ENCODE assay signal across 7 mouse cellular contexts in genomic region chr10:80262169-80262568, GRCm38 (mm10). TPM values are rescaled to one million over a fixed set of nuclear protein-coding genes. Genes with fewer than 3 reads are reported as not detected.
A peak's percentile ranks its signal among the peaks of the same experiment; 100 is the strongest.
DNase-seq lines count a peak whose midpoint lies in the region; ATAC-seq and TF ChIP-seq lines count a peak whose summit lies in the region.

No protein-coding gene starts in this region.

- H3K27me3 ChIP-seq in lung, embryonic 14.5 days (ENCODE audit: insufficient read depth, low read length), result no peaks in the 10 kb centered on the region
- H3K27me3 ChIP-seq in embryonic facial prominence, embryonic 14.5 days (replicated peaks; ENCODE audit: control insufficient read depth, insufficient read depth, low read length), result no peaks in the 10 kb centered on the region
- no peaks in the 10 kb centered on the region for H3K27me3 ChIP-seq in hindbrain, embryonic 16.5 days (replicated peaks; ENCODE audit: control insufficient read depth, insufficient read depth, low read length)
- no peaks in the 10 kb centered on the region for H3K27me3 ChIP-seq in neural tube, embryonic 15.5 days (replicated peaks)

- H3K9me3 ChIP-seq in lung, embryonic 14.5 days (ENCODE audit: low read depth, low read length), result no peaks in the 10 kb centered on the region
- no peaks in the 10 kb centered on the region for H3K9me3 ChIP-seq in embryonic facial prominence, embryonic 14.5 days (ENCODE audit: control insufficient read depth, low read length)
- no peaks in the 10 kb centered on the region for H3K9me3 ChIP-seq in hindbrain, embryonic 16.5 days (ENCODE audit: control insufficient read depth, low read length)
- H3K9me3 ChIP-seq in neural tube, embryonic 15.5 days (replicated peaks), result no peaks in the 10 kb centered on the region

- intact Hi-C loops in left cerebral cortex, postnatal 14 days (cut with DNase I), result no loop called here

- no peak for TF ChIP-seq POLR2A in lung, adult 2 months (IDR thresholded peaks at IDR 0.05; ENCODE audit: borderline replicate concordance, extremely low read depth, low read depth, low read length)

- peak overlapping the region; percentile 43 for H3K4me3 ChIP-seq in lung, embryonic 14.5 days (ENCODE audit: low read depth, low read length)
- H3K4me3 ChIP-seq in lung, adult 2 months (replicated peaks; ENCODE audit: extremely low read depth, low read depth, low read length), result no peak overlapping the region
- peak overlapping the region; percentile 58 for H3K4me3 ChIP-seq in embryonic facial prominence, embryonic 14.5 days (ENCODE audit: low read depth, low read length)
- peak overlapping the region; percentile 47 for H3K4me3 ChIP-seq in hindbrain, embryonic 16.5 days (ENCODE audit: low read length)
- H3K4me3 ChIP-seq in neural tube, embryonic 15.5 days (replicated peaks), result peak overlapping the region; percentile 51

- H3K9ac ChIP-seq in lung, embryonic 14.5 days, result peak overlapping the region; percentile 36
- peak overlapping the region; percentile 69; the same call in 1 of the 2 replicates for H3K9ac ChIP-seq in embryonic facial prominence, embryonic 14.5 days (ENCODE audit: low read depth, low read length)
- H3K9ac ChIP-seq in hindbrain, embryonic 16.5 days (ENCODE audit: low read depth, low read length), result no peak overlapping the region
- H3K9ac ChIP-seq in neural tube, embryonic 15.5 days (replicated peaks), result peak overlapping the region; percentile 59; the same call in 1 of the 2 replicates

- no peak for DNase-seq in lung, embryonic 14.5 days
- DNase-seq in lung, adult 2 months, result no peak
- DNase-seq in embryonic facial prominence, embryonic 14.5 days (ENCODE audit: low spot score), result no peak
- DNase-seq in left cerebral cortex, postnatal 14 days (ENCODE audit: low spot score in 2 of 2), result no peak
- no peak for DNase-seq in thymus, postnatal 4 days

- WGBS in lung, embryonic 14.5 days, result 67% methylated on average over 12 of the region's 12 CpGs
- 73% methylated on average over 12 of the region's 12 CpGs for WGBS in lung, adult 2 months
- WGBS in embryonic facial prominence, embryonic 14.5 days, result 78% methylated on average over 12 of the region's 12 CpGs
- 73% methylated on average over 12 of the region's 12 CpGs for WGBS in hindbrain, embryonic 16.5 days
- 76% methylated on average over 12 of the region's 12 CpGs for WGBS in neural tube, embryonic 15.5 days

- H3K4me2 ChIP-seq in lung, embryonic 14.5 days, result peak overlapping the region; percentile 97
- peak overlapping the region; percentile 97 for H3K4me2 ChIP-seq in embryonic facial prominence, embryonic 14.5 days (ENCODE audit: low read depth, low read length)
- H3K4me2 ChIP-seq in hindbrain, embryonic 16.5 days (ENCODE audit: low read length), result peak overlapping the region; percentile 91
- H3K4me2 ChIP-seq in neural tube, embryonic 15.5 days, result peak overlapping the region; percentile 91

- peaks cover 18% of the 10 kb centered on the region for H3K4me1 ChIP-seq in lung, embryonic 14.5 days (ENCODE audit: insufficient read depth)
- peaks cover 7% of the 10 kb centered on the region for H3K4me1 ChIP-seq in lung, adult 2 months (ENCODE audit: control insufficient read depth, insufficient read depth, low read length)
- H3K4me1 ChIP-seq in embryonic facial prominence, embryonic 14.5 days (ENCODE audit: control insufficient read depth, insufficient read depth, low read length), result peaks cover 35% of the 10 kb centered on the region
- peaks cover 36% of the 10 kb centered on the region for H3K4me1 ChIP-seq in hindbrain, embryonic 16.5 days (ENCODE audit: control insufficient read depth, insufficient read depth, low read depth, low read length)
- H3K4me1 ChIP-seq in neural tube, embryonic 15.5 days, result peaks cover 60% of the 10 kb centered on the region

- no peak for ATAC-seq in lung, embryonic 14.5 days (ENCODE audit: insufficient read depth)
- ATAC-seq in embryonic facial prominence, embryonic 14.5 days (ENCODE audit: low read depth), result no peak
- no peak for ATAC-seq in hindbrain, embryonic 16.5 days
- ATAC-seq in neural tube, embryonic 15.5 days (ENCODE audit: low FRiP score), result no peak

- no peak for TF ChIP-seq CTCF in lung, embryonic 14.5 days (IDR thresholded peaks at IDR 0.05; ENCODE audit: low read depth)
- no peak for TF ChIP-seq CTCF in lung, adult 2 months (IDR thresholded peaks at IDR 0.05; ENCODE audit: insufficient read depth, low read length)

- H3K27ac ChIP-seq in lung, embryonic 14.5 days (ENCODE audit: low read depth), result peak overlapping the region; percentile 92
- peak overlapping the region; percentile 98 for H3K27ac ChIP-seq in embryonic facial prominence, embryonic 14.5 days (replicated peaks; ENCODE audit: low read depth, low read length)
- 0 out of 2 replicates have a peak overlapping the region, but pooled peaks have one; percentile 85 for H3K27ac ChIP-seq in hindbrain, embryonic 16.5 days (ENCODE audit: low read depth, low read length)
- peak overlapping the region; percentile 88; the same call in 1 of the 2 replicates for H3K27ac ChIP-seq in neural tube, embryonic 15.5 days (replicated peaks)

- peaks cover 23% of the 10 kb centered on the region; the same call in 1 of the 2 replicates for H3K36me3 ChIP-seq in lung, embryonic 14.5 days (ENCODE audit: insufficient read depth)
- peaks cover 22% of the 10 kb centered on the region for H3K36me3 ChIP-seq in embryonic facial prominence, embryonic 14.5 days (ENCODE audit: control insufficient read depth, insufficient read depth, low read length)
- H3K36me3 ChIP-seq in hindbrain, embryonic 16.5 days (ENCODE audit: control insufficient read depth, insufficient read depth, low read length), result peaks cover 9% of the 10 kb centered on the region
- peaks cover 15% of the 10 kb centered on the region for H3K36me3 ChIP-seq in neural tube, embryonic 15.5 days

RNA-seq across cellular contexts. Expression of gene Dazap1, which starts 0.9 kb away (rescaled TPM):
- polyA plus RNA-seq in lung, embryonic 14.5 days (2014; fragmentation: Nextera tagmentation; extraction: Ambion mirVana), result 44.9 and 49.3 TPM in 2 replicates
- 65.9 and 68.5 TPM in 2 replicates for polyA plus RNA-seq in lung, adult 2 months (2012; rRNA removed)
- 42.3 and 43.5 TPM in 2 replicates for polyA plus RNA-seq in embryonic facial prominence, embryonic 14.5 days (2014; fragmentation: Nextera tagmentation; extraction: Ambion mirVana)
- polyA plus RNA-seq in hindbrain, embryonic 16.5 days (2015; fragmentation: Nextera tagmentation; extraction: Ambion mirVana), result 38.4 and 38.5 TPM in 2 replicates
- polyA plus RNA-seq in neural tube, embryonic 15.5 days (2015; fragmentation: Nextera tagmentation; extraction: Ambion mirVana), result 48.6 and 50.4 TPM in 2 replicates
- total RNA-seq in left cerebral cortex, postnatal 14 days (2021), result 10 to 100 TPM; 84.3 to 84.9 TPM

RNA-seq across cellular contexts. Expression of gene Gamt, which starts 1.4 kb away (rescaled TPM):
- 26.8 and 29.4 TPM in 2 replicates for polyA plus RNA-seq in lung, embryonic 14.5 days (2014; fragmentation: Nextera tagmentation; extraction: Ambion mirVana)
- 26.4 and 29.7 TPM in 2 replicates for polyA plus RNA-seq in lung, adult 2 months (2012; rRNA removed)
- polyA plus RNA-seq in embryonic facial prominence, embryonic 14.5 days (2014; fragmentation: Nextera tagmentation; extraction: Ambion mirVana), result 124 and 139 TPM in 2 replicates
- 31.8 and 32.6 TPM in 2 replicates for polyA plus RNA-seq in hindbrain, embryonic 16.5 days (2015; fragmentation: Nextera tagmentation; extraction: Ambion mirVana)
- 27.9 and 34.6 TPM in 2 replicates for polyA plus RNA-seq in neural tube, embryonic 15.5 days (2015; fragmentation: Nextera tagmentation; extraction: Ambion mirVana)
- 10 to 100 TPM; 20.7 to 29.7 TPM for total RNA-seq in left cerebral cortex, postnatal 14 days (2021)

RNA-seq across cellular contexts. Expression of gene Ndufs7, which starts 13.2 kb away (rescaled TPM):
- 318 and 319 TPM in 2 replicates for polyA plus RNA-seq in lung, embryonic 14.5 days (2014; fragmentation: Nextera tagmentation; extraction: Ambion mirVana)
- polyA plus RNA-seq in lung, adult 2 months (2012; rRNA removed), result 421 and 497 TPM in 2 replicates
- 360 and 370 TPM in 2 replicates for polyA plus RNA-seq in embryonic facial prominence, embryonic 14.5 days (2014; fragmentation: Nextera tagmentation; extraction: Ambion mirVana)
- polyA plus RNA-seq in hindbrain, embryonic 16.5 days (2015; fragmentation: Nextera tagmentation; extraction: Ambion mirVana), result 349 and 361 TPM in 2 replicates
- 353 and 368 TPM in 2 replicates for polyA plus RNA-seq in neural tube, embryonic 15.5 days (2015; fragmentation: Nextera tagmentation; extraction: Ambion mirVana)
- 100 to 1,000 TPM; 171 to 187 TPM for total RNA-seq in left cerebral cortex, postnatal 14 days (2021)

RNA-seq across cellular contexts. Expression of gene Rps15, which starts 30.1 kb away (rescaled TPM):
- polyA plus RNA-seq in lung, embryonic 14.5 days (2014; fragmentation: Nextera tagmentation; extraction: Ambion mirVana), result 1,192 and 1,202 TPM in 2 replicates
- polyA plus RNA-seq in lung, adult 2 months (2012; rRNA removed), result 1,318 and 1,397 TPM in 2 replicates
- 1,047 and 1,145 TPM in 2 replicates for polyA plus RNA-seq in embryonic facial prominence, embryonic 14.5 days (2014; fragmentation: Nextera tagmentation; extraction: Ambion mirVana)
- 491 and 527 TPM in 2 replicates for polyA plus RNA-seq in hindbrain, embryonic 16.5 days (2015; fragmentation: Nextera tagmentation; extraction: Ambion mirVana)
- polyA plus RNA-seq in neural tube, embryonic 15.5 days (2015; fragmentation: Nextera tagmentation; extraction: Ambion mirVana), result 544 and 638 TPM in 2 replicates
- 100 to 1,000 TPM; 743 to 795 TPM for total RNA-seq in left cerebral cortex, postnatal 14 days (2021)

RNA-seq across cellular contexts. Expression of gene Apc2, which starts 33.6 kb away (rescaled TPM):
- 0.62 and 0.96 TPM in 2 replicates for polyA plus RNA-seq in lung, embryonic 14.5 days (2014; fragmentation: Nextera tagmentation; extraction: Ambion mirVana)
- polyA plus RNA-seq in lung, adult 2 months (2012; rRNA removed), result 3.8 and 4.1 TPM in 2 replicates
- polyA plus RNA-seq in embryonic facial prominence, embryonic 14.5 days (2014; fragmentation: Nextera tagmentation; extraction: Ambion mirVana), result 6.2 and 7.4 TPM in 2 replicates
- polyA plus RNA-seq in hindbrain, embryonic 16.5 days (2015; fragmentation: Nextera tagmentation; extraction: Ambion mirVana), result 139 and 149 TPM in 2 replicates
- polyA plus RNA-seq in neural tube, embryonic 15.5 days (2015; fragmentation: Nextera tagmentation; extraction: Ambion mirVana), result 122 and 144 TPM in 2 replicates
- 100 to 1,000 TPM; 131 to 139 TPM for total RNA-seq in left cerebral cortex, postnatal 14 days (2021)
